Comparison of ENCODE assay signal across 8 mouse cellular contexts in the genomic region with DNA sequence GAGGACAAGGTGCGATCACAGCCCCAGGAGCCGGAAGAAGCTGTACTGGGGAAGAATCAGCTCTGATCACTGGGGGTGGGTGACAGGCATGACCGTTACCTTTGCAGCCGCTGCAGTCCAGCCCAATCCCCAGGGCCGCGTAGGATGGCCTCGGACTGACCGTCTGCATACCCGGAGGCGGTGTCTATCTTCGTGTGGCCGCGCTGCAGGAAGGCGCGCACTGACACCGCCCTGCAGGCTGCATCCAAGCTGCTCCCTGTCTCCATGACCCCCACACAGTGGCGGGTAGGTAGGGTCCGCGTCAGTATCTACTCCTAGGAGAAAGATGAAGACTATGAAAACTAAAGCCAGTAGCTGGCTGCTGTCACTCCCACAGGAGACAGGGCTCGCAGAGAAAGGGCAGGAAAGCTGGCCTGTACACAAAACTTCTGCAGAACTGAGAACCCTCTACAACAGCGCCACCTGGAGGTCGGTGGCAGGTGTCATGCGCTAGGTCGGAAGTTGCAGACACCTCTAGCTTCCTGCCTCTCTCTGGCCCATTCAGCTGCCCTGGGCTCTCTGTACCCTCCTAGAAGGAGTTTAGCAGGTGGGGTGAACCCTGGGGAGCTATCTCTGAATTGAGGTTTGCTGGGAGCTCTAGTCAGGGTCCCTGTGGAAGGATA. TPM values are rescaled to one million over a fixed set of nuclear protein-coding genes. Genes with fewer than 3 reads are reported as not detected.
A peak's percentile ranks its signal among the peaks of the same experiment; 100 is the strongest.
DNase-seq lines count a peak whose midpoint lies in the region; ATAC-seq and TF ChIP-seq lines count a peak whose summit lies in the region.

No protein-coding gene starts in this region.

- no peaks in the 10 kb centered on the region for H3K27me3 ChIP-seq in hindbrain, postnatal 0 days (ENCODE audit: insufficient read depth, low read length)

- no peak overlapping the region for H3K27ac ChIP-seq in hindbrain, postnatal 0 days

- H3K9me3 ChIP-seq in hindbrain, postnatal 0 days (ENCODE audit: low read length): no peaks in the 10 kb centered on the region

- TF ChIP-seq CTCF in hindbrain, postnatal 0 days (IDR thresholded peaks at IDR 0.05; ENCODE audit: low read depth): peak; percentile 86

- WGBS in hindbrain, postnatal 0 days: 33% methylated on average over 24 of the region's 24 CpGs

- peak overlapping the region; percentile 37 for H3K4me2 ChIP-seq in hindbrain, postnatal 0 days (ENCODE audit: low read depth, low read length)

- no peak overlapping the region for H3K9ac ChIP-seq in hindbrain, postnatal 0 days (replicated peaks; ENCODE audit: low read length)

- peak; percentile 56; the same call in 1 of the 2 replicates for ATAC-seq in cerebellum, adult (ENCODE audit: insufficient number of reproducible peaks, low FRiP score, low TSS enrichment)
- no peak for ATAC-seq in hindbrain, postnatal 0 days

- no peaks in the 10 kb centered on the region for H3K4me1 ChIP-seq in hindbrain, postnatal 0 days (ENCODE audit: insufficient read depth, low read length)

- H3K36me3 ChIP-seq in hindbrain, postnatal 0 days (ENCODE audit: insufficient read depth, low read length): no peaks in the 10 kb centered on the region

- DNase-seq in cerebellum, adult 11-12 months: no peak
- peak; percentile 41 to 72 for DNase-seq in cerebellum, postnatal 4 days (ENCODE audit: low spot score in 2 of 2)
- peak; percentile 87 for DNase-seq in gastrocnemius, postnatal 10 days
- DNase-seq in hindbrain, postnatal 0 days (ENCODE audit: low spot score): peak; percentile 87
- peak; percentile 32 to 46 for DNase-seq in left cerebral cortex, postnatal 36 days (ENCODE audit: low spot score in 2 of 2)
- DNase-seq in mesoderm, embryonic 11.5 days (ENCODE audit: low read depth, low spot score): peak; percentile 85
- peak; percentile 83 for DNase-seq in spleen, adult 12 weeks (ENCODE audit: low spot score)

- H3K4me3 ChIP-seq in hindbrain, postnatal 0 days (ENCODE audit: low read length): no peak overlapping the region

- intact Hi-C loops in left cerebral cortex, postnatal 36 days (cut with DNase I): loop anchor here (5.0 kb wide), 1 partner anchor 250 kb away; no protein-coding TSS in a partner anchor

RNA-seq across cellular contexts. Expression of gene Mrto4, which starts 15.4 kb away (rescaled TPM):
- 10 to 100 TPM; 44.3 to 44.9 TPM for total RNA-seq in gastrocnemius, postnatal 10 days (2021)
- 23.7 and 29.7 TPM in 2 replicates for total RNA-seq in hindbrain, postnatal 0 days (2014; rRNA removed)
- 75.9 and 77.3 TPM in 2 replicates for polyA plus RNA-seq in hindbrain, postnatal 0 days (2015; fragmentation: Nextera tagmentation; extraction: Ambion mirVana)
- 10 to 100 TPM; 43.8 to 45.3 TPM for total RNA-seq in left cerebral cortex, postnatal 36 days (2021)

RNA-seq across cellular contexts. Expression of gene Emc1, which starts 15.4 kb away (rescaled TPM):
- total RNA-seq in gastrocnemius, postnatal 10 days (2021): 10 to 100 TPM; 30.7 TPM
- total RNA-seq in hindbrain, postnatal 0 days (2014; rRNA removed): 66.6 and 71.0 TPM in 2 replicates
- 41.3 and 44.4 TPM in 2 replicates for polyA plus RNA-seq in hindbrain, postnatal 0 days (2015; fragmentation: Nextera tagmentation; extraction: Ambion mirVana)
- total RNA-seq in left cerebral cortex, postnatal 36 days (2021): 10 to 100 TPM; 85.9 to 87.9 TPM

RNA-seq across cellular contexts. Expression of gene Ubr4, which starts 15.5 kb away (rescaled TPM):
- 10 to 100 TPM; 79.7 to 99.0 TPM for total RNA-seq in gastrocnemius, postnatal 10 days (2021)
- total RNA-seq in hindbrain, postnatal 0 days (2014; rRNA removed): 180 and 184 TPM in 2 replicates
- 55.4 and 65.4 TPM in 2 replicates for polyA plus RNA-seq in hindbrain, postnatal 0 days (2015; fragmentation: Nextera tagmentation; extraction: Ambion mirVana)
- 100 to 1,000 TPM; 155 to 199 TPM for total RNA-seq in left cerebral cortex, postnatal 36 days (2021)

RNA-seq across cellular contexts. Expression of gene Akr7a5, which starts 26.4 kb away (rescaled TPM):
- 10 to 100 TPM; 32.7 to 36.9 TPM for total RNA-seq in gastrocnemius, postnatal 10 days (2021)
- total RNA-seq in hindbrain, postnatal 0 days (2014; rRNA removed): 58.5 and 73.3 TPM in 2 replicates
- polyA plus RNA-seq in hindbrain, postnatal 0 days (2015; fragmentation: Nextera tagmentation; extraction: Ambion mirVana): 67.6 and 69.2 TPM in 2 replicates
- 10 to 100 TPM; 24.9 to 32.3 TPM for total RNA-seq in left cerebral cortex, postnatal 36 days (2021)

RNA-seq across cellular contexts. Expression of gene Pqlc2, which starts 26.4 kb away (rescaled TPM):
- total RNA-seq in gastrocnemius, postnatal 10 days (2021): 1 to 10 TPM; 4.9 to 5.6 TPM
- total RNA-seq in hindbrain, postnatal 0 days (2014; rRNA removed): 23.1 and 23.5 TPM in 2 replicates
- polyA plus RNA-seq in hindbrain, postnatal 0 days (2015; fragmentation: Nextera tagmentation; extraction: Ambion mirVana): 13.3 and 13.7 TPM in 2 replicates
- 10 to 100 TPM; 11.1 to 13.4 TPM for total RNA-seq in left cerebral cortex, postnatal 36 days (2021)
